Mouse (Mus musculus): ENCODE data around the gene Fam207a.

GRCm38 (mm10) chr10:77526488-77526887 lies 10.9 kb upstream of the Fam207a start:
- TF ChIP-seq CTCF (IDR thresholded peaks at IDR 0.05; ENCODE audit: borderline replicate concordance, extremely low read depth, insufficient read depth, insufficient read length) (no peak), POLR2A (IDR thresholded peaks at IDR 0.05; ENCODE audit: borderline replicate concordance, extremely low read depth, insufficient read depth, insufficient read length, poor library complexity, severe bottlenecking) (no peak)
